Mouse (Mus musculus) CD4-positive, CD25-positive, alpha-beta regulatory T cell, adult 2 months (primary cell): Measurements from ENCODE around the gene Zfp426.
A peak's percentile ranks its signal among the peaks of the same experiment; 100 is the strongest.

Experiments used
- DNase-seq: peaks from one replicate; pipeline ENCODE4 v3.0.0-alpha.2; 2012; ENCODE audit warnings: low read depth, low spot score

Zfp426 gene

GRCm38 (mm10) chr9:20492527-20493233 is at the start of gene Zfp426:
Gene Zfp426, minus strand, starts transcription at chr9:20492746.
- peak; percentile 96 for DNase-seq

GRCm38 (mm10) chr9:20536598-20536997 is 44.1 kb upstream of the Zfp426 start:
- DNase-seq = no peak

- DNase-seq = no peak
Measured at GRCm38 (mm10) chr9:20534326-20534926, 41.9 kb upstream of the Zfp426 start.

GRCm38 (mm10) chr9:20521306-20521957 is 28.9 kb upstream of the Zfp426 start, which contains the start of gene Zfp266:
Gene Zfp266, minus strand, starts transcription at chr9:20521417.
- DNase-seq = peak; percentile 93

GRCm38 (mm10) chr9:20520531-20521210 is 28.1 kb upstream of the Zfp426 start:
- peak; percentile 13 for DNase-seq

- peak; percentile 9 for DNase-seq
Measured at GRCm38 (mm10) chr9:20519949-20520348, 27.4 kb upstream of the Zfp426 start.

- no peak for DNase-seq
Measured at GRCm38 (mm10) chr9:20518708-20519107, 26.2 kb upstream of the Zfp426 start.

- DNase-seq = no peak
Measured at GRCm38 (mm10) chr9:20517727-20518126, 25.2 kb upstream of the Zfp426 start.

GRCm38 (mm10) chr9:20514016-20514415 is 21.5 kb upstream of the Zfp426 start:
- DNase-seq = no peak

GRCm38 (mm10) chr9:20512714-20513113 is 20.2 kb upstream of the Zfp426 start:
- no peak for DNase-seq

GRCm38 (mm10) chr9:20511645-20512044 is 19.1 kb upstream of the Zfp426 start:
- DNase-seq = no peak

- no peak for DNase-seq
Measured at GRCm38 (mm10) chr9:20510346-20510745, 17.8 kb upstream of the Zfp426 start.

- no peak for DNase-seq
Measured at GRCm38 (mm10) chr9:20509676-20510075, 17.1 kb upstream of the Zfp426 start.

- DNase-seq = no peak
Measured at GRCm38 (mm10) chr9:20504801-20505200, 12.3 kb upstream of the Zfp426 start.

- DNase-seq = peak; percentile 47
Measured at GRCm38 (mm10) chr9:20493281-20493680, 735 bp upstream of the Zfp426 start.

- DNase-seq = peak; percentile 4
Measured at GRCm38 (mm10) chr9:20491858-20492526, 554 bp downstream of the Zfp426 start.

GRCm38 (mm10) chr9:20489536-20489935 is 3.0 kb downstream of the Zfp426 start:
- DNase-seq = no peak

- DNase-seq = no peak
Measured at GRCm38 (mm10) chr9:20479396-20479795, 13.2 kb downstream of the Zfp426 start.

GRCm38 (mm10) chr9:20476632-20477031 is 15.9 kb downstream of the Zfp426 start:
- DNase-seq = no peak

GRCm38 (mm10) chr9:20466761-20467442 is 25.6 kb downstream of the Zfp426 start:
- DNase-seq = peak; percentile 86
